Mouse (Mus musculus): ENCODE measurements at regions not wholly inside any gene's neighbourhood (a gene's known extent, or its start where the extent isn't known, plus 50 kb on each side); places are given as distances from the start of the nearest gene placed in this dataset.

GRCm38 (mm10) chr4:53962458-53962857, 136.6 kb downstream of the Tmem38b start:
- Histone ChIP-seq H3K9ac (ENCODE audit: low read depth, poor library complexity, severe bottlenecking) (no peak overlapping the region), H3K27ac (ENCODE audit: insufficient read depth, low read length) (no peak overlapping the region), H3K36me3 (ENCODE audit: control insufficient read depth, insufficient read depth, low read length, poor library complexity, severe bottlenecking) (no peaks in the 10 kb centered on the region), H3K27me3 (ENCODE audit: control insufficient read depth, insufficient read depth, low read length, poor library complexity, severe bottlenecking) (no peaks in the 10 kb centered on the region), H3K4me3 (ENCODE audit: low read depth, low read length) (no peak overlapping the region), H3K9me3 (replicated peaks; ENCODE audit: control insufficient read depth, insufficient read depth, low read length, poor library complexity, severe bottlenecking) (no peaks in the 10 kb centered on the region), H3K4me1 (ENCODE audit: control insufficient read depth, insufficient read depth, low read length) (peaks cover 5% of the 10 kb centered on the region)
- TF ChIP-seq EP300 (IDR thresholded peaks at IDR 0.05; ENCODE audit: insufficient read depth, low read depth, low read length) (no peak), POLR2A (IDR thresholded peaks at IDR 0.05; ENCODE audit: insufficient read depth, low read length) (no peak), CTCF (IDR thresholded peaks at IDR 0.05; ENCODE audit: low read depth, low read length) (no peak)

GRCm38 (mm10) chr4:53970461-53970860, 144.6 kb downstream of the Tmem38b start:
- Histone ChIP-seq H3K27ac (ENCODE audit: insufficient read depth, low read length) (no peak overlapping the region), H3K4me3 (ENCODE audit: low read depth, low read length) (no peak overlapping the region), H3K4me1 (ENCODE audit: control insufficient read depth, insufficient read depth, low read length) (no peaks in the 10 kb centered on the region), H3K27me3 (ENCODE audit: control insufficient read depth, insufficient read depth, low read length, poor library complexity, severe bottlenecking) (no peaks in the 10 kb centered on the region), H3K9ac (ENCODE audit: low read depth, poor library complexity, severe bottlenecking) (no peak overlapping the region), H3K9me3 (replicated peaks; ENCODE audit: control insufficient read depth, insufficient read depth, low read length, poor library complexity, severe bottlenecking) (no peaks in the 10 kb centered on the region), H3K36me3 (ENCODE audit: control insufficient read depth, insufficient read depth, low read length, poor library complexity, severe bottlenecking) (no peaks in the 10 kb centered on the region)
- TF ChIP-seq EP300 (IDR thresholded peaks at IDR 0.05; ENCODE audit: insufficient read depth, low read depth, low read length) = no peak
- no peak for TF ChIP-seq CTCF (IDR thresholded peaks at IDR 0.05; ENCODE audit: low read depth, low read length)
- TF ChIP-seq POLR2A (IDR thresholded peaks at IDR 0.05; ENCODE audit: insufficient read depth, low read length) = no peak

GRCm38 (mm10) chr4:53970960-53971359, 145.1 kb downstream of the Tmem38b start:
- H3K36me3 ChIP-seq (ENCODE audit: control insufficient read depth, insufficient read depth, low read length, poor library complexity, severe bottlenecking) = no peaks in the 10 kb centered on the region
- no peaks in the 10 kb centered on the region for H3K27me3 ChIP-seq (ENCODE audit: control insufficient read depth, insufficient read depth, low read length, poor library complexity, severe bottlenecking)
- no peaks in the 10 kb centered on the region for H3K4me1 ChIP-seq (ENCODE audit: control insufficient read depth, insufficient read depth, low read length)
- TF ChIP-seq POLR2A (IDR thresholded peaks at IDR 0.05; ENCODE audit: insufficient read depth, low read length) (no peak), CTCF (IDR thresholded peaks at IDR 0.05; ENCODE audit: low read depth, low read length) (peak; percentile 62)
- H3K9me3 ChIP-seq (replicated peaks; ENCODE audit: control insufficient read depth, insufficient read depth, low read length, poor library complexity, severe bottlenecking) = no peaks in the 10 kb centered on the region
- no peak overlapping the region for H3K27ac ChIP-seq (ENCODE audit: insufficient read depth, low read length)
- H3K4me3 ChIP-seq (ENCODE audit: low read depth, low read length) = no peak overlapping the region
- no peak overlapping the region for H3K9ac ChIP-seq (ENCODE audit: low read depth, poor library complexity, severe bottlenecking)

- TF ChIP-seq POLR2A (IDR thresholded peaks at IDR 0.05; ENCODE audit: insufficient read depth, low read length) = no peak
- no peak for TF ChIP-seq CTCF (IDR thresholded peaks at IDR 0.05; ENCODE audit: low read depth, low read length)
- no peak for TF ChIP-seq EP300 (IDR thresholded peaks at IDR 0.05; ENCODE audit: insufficient read depth, low read depth, low read length)
- Histone ChIP-seq H3K36me3 (ENCODE audit: control insufficient read depth, insufficient read depth, low read length, poor library complexity, severe bottlenecking) (no peaks in the 10 kb centered on the region), H3K9ac (ENCODE audit: low read depth, poor library complexity, severe bottlenecking) (no peak overlapping the region), H3K4me3 (ENCODE audit: low read depth, low read length) (no peak overlapping the region), H3K27me3 (ENCODE audit: control insufficient read depth, insufficient read depth, low read length, poor library complexity, severe bottlenecking) (no peaks in the 10 kb centered on the region), H3K27ac (ENCODE audit: insufficient read depth, low read length) (no peak overlapping the region), H3K4me1 (ENCODE audit: control insufficient read depth, insufficient read depth, low read length) (no peaks in the 10 kb centered on the region), H3K9me3 (replicated peaks; ENCODE audit: control insufficient read depth, insufficient read depth, low read length, poor library complexity, severe bottlenecking) (no peaks in the 10 kb centered on the region)
These were observed 150.3 kb downstream of the Tmem38b start for GRCm38 (mm10) chr4:53976036-53976638.

- Histone ChIP-seq H3K9ac (ENCODE audit: low read depth, poor library complexity, severe bottlenecking) (no peak overlapping the region), H3K27me3 (ENCODE audit: control insufficient read depth, insufficient read depth, low read length, poor library complexity, severe bottlenecking) (no peaks in the 10 kb centered on the region), H3K4me1 (ENCODE audit: control insufficient read depth, insufficient read depth, low read length) (no peaks in the 10 kb centered on the region), H3K36me3 (ENCODE audit: control insufficient read depth, insufficient read depth, low read length, poor library complexity, severe bottlenecking) (no peaks in the 10 kb centered on the region), H3K27ac (ENCODE audit: insufficient read depth, low read length) (no peak overlapping the region), H3K9me3 (replicated peaks; ENCODE audit: control insufficient read depth, insufficient read depth, low read length, poor library complexity, severe bottlenecking) (no peaks in the 10 kb centered on the region), H3K4me3 (ENCODE audit: low read depth, low read length) (no peak overlapping the region)
- TF ChIP-seq POLR2A (IDR thresholded peaks at IDR 0.05; ENCODE audit: insufficient read depth, low read length) (no peak), CTCF (IDR thresholded peaks at IDR 0.05; ENCODE audit: low read depth, low read length) (no peak), EP300 (IDR thresholded peaks at IDR 0.05; ENCODE audit: insufficient read depth, low read depth, low read length) (no peak)
These were observed 160.9 kb downstream of the Tmem38b start for GRCm38 (mm10) chr4:53986519-53987301.

- H3K27ac ChIP-seq (ENCODE audit: insufficient read depth, low read length) = no peak overlapping the region
- no peak overlapping the region for H3K9ac ChIP-seq (ENCODE audit: low read depth, poor library complexity, severe bottlenecking)
These were observed 161.7 kb downstream of the Tmem38b start for GRCm38 (mm10) chr4:53987536-53987935.

More at GRCm38 (mm10) chr4:53987536-53987935, 161.7 kb downstream of the Tmem38b start:
- Histone ChIP-seq H3K36me3 (ENCODE audit: control insufficient read depth, insufficient read depth, low read length, poor library complexity, severe bottlenecking) (no peaks in the 10 kb centered on the region), H3K9me3 (replicated peaks; ENCODE audit: control insufficient read depth, insufficient read depth, low read length, poor library complexity, severe bottlenecking) (no peaks in the 10 kb centered on the region), H3K4me3 (ENCODE audit: low read depth, low read length) (no peak overlapping the region), H3K27me3 (ENCODE audit: control insufficient read depth, insufficient read depth, low read length, poor library complexity, severe bottlenecking) (no peaks in the 10 kb centered on the region), H3K4me1 (ENCODE audit: control insufficient read depth, insufficient read depth, low read length) (no peaks in the 10 kb centered on the region)
- no peak for TF ChIP-seq POLR2A (IDR thresholded peaks at IDR 0.05; ENCODE audit: insufficient read depth, low read length)
- TF ChIP-seq CTCF (IDR thresholded peaks at IDR 0.05; ENCODE audit: low read depth, low read length) = no peak
- TF ChIP-seq EP300 (IDR thresholded peaks at IDR 0.05; ENCODE audit: insufficient read depth, low read depth, low read length) = no peak
